Mouse (Mus musculus) left cerebral cortex, adult 9 months (tissue): Measurements from ENCODE around the gene Nub1.

ENCODE experiments used
- DNase-seq, 2 experiments: peaks; one replicate each; pipeline ENCODE4 v3.0.0; 2022; ENCODE audit warnings: low spot score in 2 of 2

Gene Nub1

GRCm38 (mm10) chr5:24701271-24701670 is 15.9 kb downstream of the Nub1 start:
- DNase-seq = no peak

- no peak for DNase-seq
These were observed 19.3 kb downstream of the Nub1 start for GRCm38 (mm10) chr5:24704615-24705014.

GRCm38 (mm10) chr5:24709962-24710361 is 24.6 kb downstream of the Nub1 start:
- no peak for DNase-seq

GRCm38 (mm10) chr5:24711615-24712014 is 26.3 kb downstream of the Nub1 start:
- DNase-seq = no peak

- DNase-seq = peak in 1 of 2 experiments; percentile 19
These were observed 27.9 kb downstream of the Nub1 start for GRCm38 (mm10) chr5:24713199-24713598.

GRCm38 (mm10) chr5:24713987-24714386 is 28.7 kb downstream of the Nub1 start:
- DNase-seq = no peak

GRCm38 (mm10) chr5:24718076-24718475 is 32.7 kb downstream of the Nub1 start:
- DNase-seq = no peak

- no peak for DNase-seq
These were observed 34.5 kb downstream of the Nub1 start for GRCm38 (mm10) chr5:24719852-24720251.

- DNase-seq = no peak
These were observed 38.4 kb downstream of the Nub1 start for GRCm38 (mm10) chr5:24723527-24724269.

GRCm38 (mm10) chr5:24724270-24724634 is 38.9 kb downstream of the Nub1 start:
- no peak for DNase-seq

- no peak for DNase-seq
These were observed 39.5 kb downstream of the Nub1 start for GRCm38 (mm10) chr5:24724805-24725204.

GRCm38 (mm10) chr5:24725897-24726296 is 40.6 kb downstream of the Nub1 start:
- DNase-seq = no peak

GRCm38 (mm10) chr5:24726901-24727836 is 41.8 kb downstream of the Nub1 start:
- DNase-seq = no peak

GRCm38 (mm10) chr5:24729797-24730487 is 44.6 kb downstream of the Nub1 start:
- DNase-seq = no peak

GRCm38 (mm10) chr5:24730488-24730871 is 45.1 kb downstream of the Nub1 start, which contains the start of gene Wdr86:
Wdr86 (minus strand) TSS chr5:24730727.
- no peak for DNase-seq

GRCm38 (mm10) chr5:24730986-24731385 is 45.7 kb downstream of the Nub1 start:
- no peak for DNase-seq

- DNase-seq = no peak
These were observed 47.8 kb downstream of the Nub1 start for GRCm38 (mm10) chr5:24733134-24733533.

GRCm38 (mm10) chr5:24733771-24734426 is 48.6 kb downstream of the Nub1 start:
- no peak for DNase-seq

- no peak for DNase-seq
These were observed 52.3 kb downstream of the Nub1 start for GRCm38 (mm10) chr5:24737595-24737994.

GRCm38 (mm10) chr5:24738517-24738916 is 53.2 kb downstream of the Nub1 start:
- DNase-seq = no peak

GRCm38 (mm10) chr5:24739141-24739753 is 53.9 kb downstream of the Nub1 start:
- DNase-seq = peak in 1 of 2 experiments; percentile 29
